Comparison of ENCODE assay signal across 8 mouse cellular contexts in genomic region chr8:121649423-121649822, GRCm38 (mm10). TPM values are rescaled to one million over a fixed set of nuclear protein-coding genes. Genes with fewer than 3 reads are reported as not detected.
DNase-seq lines count a peak whose midpoint lies in the region; ATAC-seq and TF ChIP-seq lines count a peak whose summit lies in the region.

No protein-coding gene starts in this region.

- TF ChIP-seq CTCF in cerebellum, adult 2 months (IDR thresholded peaks at IDR 0.05; ENCODE audit: borderline replicate concordance, insufficient read depth, low read depth, low read length) = no peak

- no peak for ATAC-seq in cerebellum, adult (ENCODE audit: insufficient number of reproducible peaks, low FRiP score, low TSS enrichment)
- ATAC-seq in lung, embryonic 16.5 days (ENCODE audit: low read depth) = no peak
- ATAC-seq in limb, embryonic 12.5 days (ENCODE audit: insufficient number of reproducible peaks, insufficient read depth, low FRiP score, low TSS enrichment, low read depth) = no peak
- ATAC-seq in stomach, embryonic 15.5 days (ENCODE audit: insufficient read depth, low FRiP score, low read depth) = no peak

- peaks cover 40% of the 10 kb centered on the region for H3K4me1 ChIP-seq in cerebellum, adult 2 months (ENCODE audit: control insufficient read depth, insufficient read depth, low read length)
- H3K4me1 ChIP-seq in lung, embryonic 16.5 days (replicated peaks; ENCODE audit: control insufficient read depth, insufficient read depth, low read length) = peaks cover 39% of the 10 kb centered on the region
- H3K4me1 ChIP-seq in limb, embryonic 12.5 days (replicated peaks) = peaks cover 42% of the 10 kb centered on the region
- peaks cover 61% of the 10 kb centered on the region for H3K4me1 ChIP-seq in stomach, embryonic 15.5 days

- no peaks in the 10 kb centered on the region for H3K9me3 ChIP-seq in lung, embryonic 16.5 days (ENCODE audit: control insufficient read depth, low read length)
- no peaks in the 10 kb centered on the region for H3K9me3 ChIP-seq in limb, embryonic 12.5 days
- no peaks in the 10 kb centered on the region for H3K9me3 ChIP-seq in stomach, embryonic 15.5 days

- DNase-seq in cerebellum, adult 2 months = no peak
- DNase-seq in lung, postnatal 10 days = no peak
- no peak for DNase-seq in adrenal gland, adult 18-20 months (ENCODE audit: low spot score in 2 of 2)
- no peak for DNase-seq in left cerebral cortex, adult 18-20 months (ENCODE audit: low spot score in 2 of 2)

- no peak overlapping the region for H3K9ac ChIP-seq in lung, embryonic 16.5 days (ENCODE audit: low read length)
- H3K9ac ChIP-seq in limb, embryonic 12.5 days (replicated peaks) = peak overlapping the region; percentile 45; the same call in 1 of the 2 replicates
- no peak overlapping the region for H3K9ac ChIP-seq in stomach, embryonic 15.5 days

- peak overlapping the region; percentile 41 for H3K4me3 ChIP-seq in cerebellum, adult 2 months (replicated peaks; ENCODE audit: insufficient read depth, low read depth, low read length)
- H3K4me3 ChIP-seq in lung, embryonic 16.5 days (ENCODE audit: low read length) = no peak overlapping the region
- peak overlapping the region; percentile 90; the same call in 1 of the 2 replicates for H3K4me3 ChIP-seq in limb, embryonic 12.5 days (replicated peaks)
- H3K4me3 ChIP-seq in stomach, embryonic 15.5 days (replicated peaks) = no peak overlapping the region

- peak overlapping the region; percentile 96 for H3K4me2 ChIP-seq in lung, embryonic 16.5 days (ENCODE audit: low read depth, low read length)
- H3K4me2 ChIP-seq in limb, embryonic 12.5 days = peak overlapping the region; percentile 100
- H3K4me2 ChIP-seq in stomach, embryonic 15.5 days = peak overlapping the region; percentile 94

- TF ChIP-seq POLR2A in cerebellum, adult 2 months (IDR thresholded peaks at IDR 0.05; ENCODE audit: borderline replicate concordance, insufficient read depth, low read length) = no peak

- no peaks in the 10 kb centered on the region for H3K27me3 ChIP-seq in cerebellum, adult 2 months (ENCODE audit: control insufficient read depth, insufficient read depth, low read length)
- no peaks in the 10 kb centered on the region for H3K27me3 ChIP-seq in lung, embryonic 16.5 days (ENCODE audit: control insufficient read depth, insufficient read depth, low read depth, low read length)
- H3K27me3 ChIP-seq in limb, embryonic 12.5 days = no peaks in the 10 kb centered on the region
- no peaks in the 10 kb centered on the region for H3K27me3 ChIP-seq in stomach, embryonic 15.5 days (replicated peaks)

- no peaks in the 10 kb centered on the region for H3K36me3 ChIP-seq in lung, embryonic 16.5 days (ENCODE audit: control insufficient read depth, insufficient read depth, low read length)
- H3K36me3 ChIP-seq in limb, embryonic 12.5 days = peaks cover 29% of the 10 kb centered on the region; the same call in 1 of the 2 replicates
- H3K36me3 ChIP-seq in stomach, embryonic 15.5 days = no peaks in the 10 kb centered on the region

- H3K27ac ChIP-seq in cerebellum, adult 2 months (ENCODE audit: insufficient read depth, low read length) = no peak overlapping the region
- H3K27ac ChIP-seq in lung, embryonic 16.5 days (ENCODE audit: low read length) = no peak overlapping the region
- H3K27ac ChIP-seq in limb, embryonic 12.5 days = no peak overlapping the region
- H3K27ac ChIP-seq in stomach, embryonic 15.5 days = no peak overlapping the region

- 39% methylated on average over 5 of the region's 5 CpGs for WGBS in cerebellum, adult 2 months
- WGBS in lung, embryonic 16.5 days = 65% methylated on average over 5 of the region's 5 CpGs
- WGBS in limb, embryonic 12.5 days = 84% methylated on average over 5 of the region's 5 CpGs
- WGBS in stomach, embryonic 15.5 days = 67% methylated on average over 5 of the region's 5 CpGs

RNA-seq across cellular contexts. Expression of gene Zcchc14, which starts 3.3 kb away (rescaled TPM):
- 37.0 and 41.0 TPM in 2 replicates for polyA plus RNA-seq in cerebellum, adult 2 months (2012; rRNA removed)
- 13.0 and 14.4 TPM in 2 replicates for polyA plus RNA-seq in lung, embryonic 16.5 days (2015; fragmentation: Nextera tagmentation; extraction: Ambion mirVana)
- 19.9 and 22.1 TPM in 2 replicates for polyA plus RNA-seq in limb, embryonic 12.5 days (2016; fragmentation: Nextera tagmentation; extraction: Ambion mirVana)
- 12.6 and 13.0 TPM in 2 replicates for polyA plus RNA-seq in stomach, embryonic 15.5 days (2015; fragmentation: Nextera tagmentation; extraction: Ambion mirVana)
- total RNA-seq in adrenal gland, adult 18-20 months (2021) = 10 to 100 TPM; 31.8 to 34.6 TPM
- total RNA-seq in left cerebral cortex, adult 18-20 months (2021) = 10 to 100 TPM; 63.2 to 68.7 TPM

RNA-seq across cellular contexts. Expression of gene Map1lc3b, which starts 59.3 kb away (rescaled TPM):
- 138 and 154 TPM in 2 replicates for polyA plus RNA-seq in cerebellum, adult 2 months (2012; rRNA removed)
- polyA plus RNA-seq in lung, embryonic 16.5 days (2015; fragmentation: Nextera tagmentation; extraction: Ambion mirVana) = 211 and 234 TPM in 2 replicates
- polyA plus RNA-seq in limb, embryonic 12.5 days (2016; fragmentation: Nextera tagmentation; extraction: Ambion mirVana) = 186 and 190 TPM in 2 replicates
- 179 and 217 TPM in 2 replicates for polyA plus RNA-seq in stomach, embryonic 15.5 days (2015; fragmentation: Nextera tagmentation; extraction: Ambion mirVana)
- 100 to 1,000 TPM; 177 to 185 TPM for total RNA-seq in adrenal gland, adult 18-20 months (2021)
- total RNA-seq in left cerebral cortex, adult 18-20 months (2021) = 100 to 1,000 TPM; 187 to 190 TPM

Comparison
In these comparisons a context has a peak if more than half of its experiments do, and no peak if none do; other contexts are left out.
1. H3K4me3 ChIP-seq: peak in cerebellum, adult 2 months (single experiment) and limb, embryonic 12.5 days (single experiment); none in lung, embryonic 16.5 days (single experiment) and stomach, embryonic 15.5 days (single experiment).
2. Peak in every context shown above with its lines, with median percentiles within 50 percentile points of each other: H3K4me2 ChIP-seq.